Mouse (Mus musculus) heart, postnatal 25 days (tissue): ENCODE measurements around the gene Olfr718-ps1. TPM values are rescaled to one million over a fixed set of nuclear protein-coding genes. Genes with fewer than 3 reads are reported as not detected.
A peak's percentile ranks its signal among the peaks of the same experiment; 100 is the strongest.

Experiments used
- DNase-seq: peaks from one replicate; pipeline ENCODE4 v3.0.0; 2022; ENCODE audit warnings: low spot score
- intact Hi-C: fragments of 180-260 bp; cut with DNase I; formaldehyde crosslinking; loops from one replicate; pipeline ENCODE4 v1.15.1; 2025
- total RNA-seq, 2 experiments: library from RNA; stranded (reverse); gene quantifications; 2 replicates each; pipeline ENCODE4 v1.2.3; 2021

Gene Olfr718-ps1
- total RNA-seq, 2 experiments from 2014 or later: not detected

DNA sequence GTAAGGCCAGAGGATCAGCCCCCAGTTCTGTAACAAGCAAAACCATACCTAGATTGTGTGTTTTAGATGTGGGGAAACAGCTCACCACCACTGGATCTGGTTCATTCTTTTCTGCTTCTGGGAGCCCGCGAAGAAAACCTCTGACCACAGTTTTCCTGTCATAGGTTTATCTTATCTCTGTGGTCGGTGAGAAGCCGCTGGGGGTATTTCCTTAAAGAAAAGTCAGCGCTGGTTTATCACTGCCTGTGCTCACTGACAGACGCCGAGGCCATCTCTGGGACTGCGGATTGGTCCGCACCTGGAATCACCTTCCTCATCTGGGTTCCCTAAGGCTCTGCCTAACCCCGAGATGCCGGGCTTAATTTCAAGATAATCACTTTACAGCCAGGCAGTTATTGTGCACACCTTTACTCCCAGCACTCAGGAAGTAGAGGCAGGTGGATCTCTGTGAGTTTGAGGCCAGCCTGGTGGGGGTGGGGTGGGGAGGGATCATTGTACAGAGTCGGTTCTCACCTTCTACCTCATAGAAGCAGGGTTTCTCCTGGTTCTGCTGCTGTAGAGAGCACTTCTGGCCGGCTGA is 14.4 kb downstream of the Olfr718-ps1 start:
- intact Hi-C loops: no loop called here
- no peak for DNase-seq

- intact Hi-C loops: no loop called here
- DNase-seq: no peak
Measured at GRCm38 (mm10) chr5:143130342-143130741, 17.0 kb downstream of the Olfr718-ps1 start.

DNA sequence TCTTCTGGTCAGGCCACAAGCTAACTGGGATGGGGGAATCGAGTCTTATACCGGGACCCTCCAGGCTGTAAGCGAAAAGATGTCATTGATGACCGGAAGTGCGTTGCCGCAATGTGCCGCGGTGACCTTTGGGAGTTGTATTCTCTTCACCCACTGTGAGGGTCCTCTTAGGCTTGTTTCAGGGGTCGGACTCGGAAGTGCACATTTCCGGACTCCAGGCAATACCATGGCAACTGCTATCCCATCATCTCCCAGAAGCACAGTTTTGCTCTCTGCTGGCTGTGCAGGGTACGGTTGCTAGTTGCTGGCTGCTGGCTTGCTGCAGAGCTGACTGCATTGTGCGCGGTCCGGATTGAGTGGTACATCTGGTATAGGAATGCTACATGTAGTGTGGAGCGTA is 18.3 kb downstream of the Olfr718-ps1 start:
- intact Hi-C loops: no loop called here
- DNase-seq: no peak

DNA sequence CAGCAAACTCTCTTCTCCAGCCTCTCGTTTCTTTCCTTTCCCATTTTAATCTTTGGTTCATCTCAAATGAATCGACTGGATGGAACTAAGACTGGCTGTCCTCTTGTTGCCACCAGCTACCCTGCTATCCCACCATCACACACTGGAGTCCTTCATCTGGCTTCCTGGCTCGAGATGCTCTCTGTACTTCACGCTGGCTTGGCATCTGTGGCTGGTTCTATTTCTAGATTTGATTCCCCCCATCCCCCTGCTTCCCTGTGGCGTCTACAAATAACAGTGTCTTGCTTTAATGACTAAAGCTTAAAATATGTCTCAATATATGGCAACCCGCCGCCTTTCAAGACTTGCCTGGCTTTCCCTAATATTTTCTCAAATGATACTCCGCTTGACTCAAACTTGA is 19.5 kb downstream of the Olfr718-ps1 start:
- intact Hi-C loops: no loop called here
- no peak for DNase-seq

- intact Hi-C loops: no loop called here
- DNase-seq: no peak
Measured at GRCm38 (mm10) chr5:143126908-143127307, 20.5 kb downstream of the Olfr718-ps1 start.

DNA sequence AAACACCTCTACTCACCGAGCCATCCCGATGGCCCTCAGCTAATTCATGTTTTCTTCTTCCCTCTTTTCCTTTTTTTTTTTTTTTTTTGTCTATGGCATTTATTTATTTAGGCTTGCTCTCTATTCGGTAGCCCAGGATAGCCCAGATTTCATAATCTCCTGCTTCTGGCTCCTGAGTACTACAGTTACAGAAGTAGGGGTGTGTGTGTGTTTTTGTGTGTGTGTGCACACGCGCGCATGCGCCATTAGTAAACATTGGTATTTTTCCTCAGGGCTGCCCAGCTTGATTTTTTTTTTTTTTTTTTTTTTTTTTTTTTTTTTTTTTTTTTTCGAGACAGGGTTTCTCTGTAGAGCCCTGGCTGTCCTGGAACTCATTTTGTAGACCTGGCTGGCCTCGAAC is 21.3 kb downstream of the Olfr718-ps1 start:
- intact Hi-C loops: no loop called here
- DNase-seq: no peak

DNA sequence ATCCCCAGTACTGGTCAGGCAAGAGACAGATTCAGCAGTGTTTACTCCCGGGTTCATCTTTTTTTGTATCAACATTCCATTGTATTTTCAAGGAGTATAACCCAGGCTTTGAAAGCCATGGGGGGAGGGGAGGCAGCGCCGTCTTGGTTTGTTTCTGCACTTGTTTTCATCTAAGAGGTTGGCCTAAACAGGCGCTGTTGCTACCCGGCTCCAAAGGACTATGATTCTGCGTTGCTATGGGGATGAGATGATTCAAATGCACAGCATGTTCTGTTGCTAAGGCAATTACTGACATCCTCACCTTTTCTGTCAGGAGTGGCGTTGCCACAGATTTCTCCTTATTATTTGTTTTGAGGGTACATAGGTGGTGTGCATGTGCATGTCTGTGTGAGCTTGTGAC is 21.8 kb downstream of the Olfr718-ps1 start:
- intact Hi-C loops: no loop called here
- DNase-seq: no peak

GRCm38 (mm10) chr5:143124805-143125378 is 22.5 kb downstream of the Olfr718-ps1 start:
- no peak for DNase-seq
- intact Hi-C loops: no loop called here

- DNase-seq: no peak
- intact Hi-C loops: no loop called here
Measured at GRCm38 (mm10) chr5:143122673-143123072, 24.7 kb downstream of the Olfr718-ps1 start.

- no peak for DNase-seq
- intact Hi-C loops: no loop called here
Measured at GRCm38 (mm10) chr5:143122125-143122524, 25.3 kb downstream of the Olfr718-ps1 start.

DNA sequence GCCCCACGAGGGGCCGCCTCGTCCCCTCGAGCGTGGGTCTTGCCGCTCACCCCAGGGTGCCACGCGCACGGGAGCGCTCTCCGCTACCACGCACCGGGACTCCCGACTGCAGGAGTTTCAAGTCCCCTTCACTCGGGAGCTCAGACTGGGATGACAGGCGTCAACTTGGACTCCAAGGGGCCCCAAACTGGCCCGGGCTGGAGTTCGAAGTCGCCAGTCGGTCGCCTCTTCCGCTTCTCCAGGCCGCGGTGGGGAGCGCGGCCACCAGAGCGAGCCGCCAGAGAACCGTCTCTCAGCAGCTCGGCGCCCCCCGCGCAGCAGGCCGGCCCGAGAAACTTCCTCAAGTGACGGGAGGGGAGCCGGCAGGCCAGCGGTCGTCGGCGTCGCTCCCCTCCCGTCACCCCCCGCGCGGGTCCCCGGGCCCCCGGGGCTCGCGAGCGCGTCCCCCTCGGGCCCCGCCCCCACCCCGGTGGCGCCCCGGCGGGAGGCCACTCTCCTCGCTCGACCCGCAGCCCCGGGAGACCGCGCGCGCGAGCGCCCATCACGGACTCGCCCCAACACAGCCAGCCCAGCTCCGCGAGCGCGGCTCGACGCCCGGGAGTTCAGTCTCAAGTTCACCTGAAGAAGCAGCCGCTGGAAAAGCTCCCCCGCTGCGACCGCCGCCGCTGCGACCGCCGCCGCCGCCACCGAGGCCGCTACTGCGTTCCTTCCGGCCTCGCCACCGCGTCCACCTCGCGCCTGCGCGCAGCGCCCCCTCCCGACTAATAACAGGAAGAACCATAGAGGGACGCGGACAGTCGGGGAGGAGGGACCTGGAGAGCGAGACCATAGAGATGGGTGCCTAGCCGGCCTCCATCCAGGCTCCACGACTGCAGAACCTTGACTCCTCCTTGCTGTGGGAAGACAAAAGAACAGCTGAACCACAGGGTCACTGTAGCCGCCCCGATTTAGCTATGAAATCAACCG is 34.8 kb downstream of the Olfr718-ps1 start, which contains the start of gene Rnf216:
Rnf216 (minus strand) TSS at position 714 of the 966 bp plus-strand sequence.
- peak; percentile 91 for DNase-seq
- intact Hi-C loops: loop anchor here (5.0 kb wide), 1 partner anchor 120 kb away; no protein-coding TSS in a partner anchor

- DNase-seq: no peak
- intact Hi-C loops: no loop called here
Measured at GRCm38 (mm10) chr5:143106842-143107241, 40.5 kb downstream of the Olfr718-ps1 start.

GRCm38 (mm10) chr5:143103231-143103630 is 44.1 kb downstream of the Olfr718-ps1 start:
- intact Hi-C loops: no loop called here
- DNase-seq: no peak

GRCm38 (mm10) chr5:143101626-143102025 is 45.8 kb downstream of the Olfr718-ps1 start:
- DNase-seq: no peak
- intact Hi-C loops: no loop called here

GRCm38 (mm10) chr5:143095256-143095655 is 52.1 kb downstream of the Olfr718-ps1 start:
- no peak for DNase-seq
- intact Hi-C loops: no loop called here

DNA sequence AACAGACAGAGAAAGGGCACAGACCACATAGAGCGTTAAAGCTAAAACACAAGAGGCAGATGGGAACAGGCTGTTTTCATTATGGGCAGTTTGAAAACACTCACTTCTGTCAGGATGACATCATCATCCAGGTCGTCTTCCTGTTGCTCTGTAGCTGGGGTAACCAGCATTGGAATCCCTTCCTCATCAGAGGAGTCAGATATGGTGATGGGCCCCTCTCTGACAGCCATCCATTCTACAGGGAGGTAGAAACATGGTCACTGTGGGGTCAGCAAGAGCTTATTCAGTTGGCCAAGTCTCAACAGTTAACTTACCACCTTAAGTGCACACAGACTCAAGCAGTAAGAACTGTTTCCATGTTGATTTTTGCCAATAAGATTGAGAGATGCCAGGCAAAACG is 54.5 kb downstream of the Olfr718-ps1 start:
- intact Hi-C loops: no loop called here
- DNase-seq: no peak

- no peak for DNase-seq
- intact Hi-C loops: no loop called here
Measured at GRCm38 (mm10) chr5:143084898-143085297, 62.5 kb downstream of the Olfr718-ps1 start.
